Mouse (Mus musculus): ENCODE measurements around the gene Lin28a. TPM values are rescaled to one million over a fixed set of nuclear protein-coding genes. Genes with fewer than 3 reads are reported as not detected.
"Not testable (repeated sequence)": the region's sequence is repeated elsewhere in the genome, so short reads cannot be mapped to it uniquely, and the experiment has no call there.

Gene Lin28a
- total RNA-seq, 2 experiments from 2014 or later = 8.9 TPM; not detected in 1

DNA sequence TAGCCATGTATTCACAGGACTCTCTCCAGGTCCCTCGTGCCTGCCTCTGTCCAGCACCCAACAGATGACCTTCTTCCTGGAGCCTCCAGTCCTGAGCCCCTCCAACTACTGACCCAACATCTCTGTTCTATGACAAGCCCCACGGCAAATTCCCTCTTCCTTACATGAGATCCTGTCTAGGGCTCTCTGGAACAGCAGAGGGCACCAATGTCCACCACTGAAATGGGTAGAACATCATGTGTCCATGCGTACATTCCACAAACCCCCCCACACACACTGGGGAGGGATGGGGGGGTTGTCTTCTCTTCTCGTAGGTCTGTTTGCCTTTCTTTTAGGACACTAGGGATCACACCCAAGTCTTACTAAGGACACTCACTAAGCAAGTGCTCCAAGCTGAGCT, 28.6 kb downstream of the Lin28a start:
- no peak for ATAC-seq (replicated peaks; ENCODE audit: low FRiP score, poor library complexity, severe bottlenecking)

GRCm38 (mm10) chr4:133988289-133988688, 30.4 kb downstream of the Lin28a start:
- ATAC-seq (replicated peaks; ENCODE audit: low FRiP score, poor library complexity, severe bottlenecking) = not testable (repeated sequence)

DNA sequence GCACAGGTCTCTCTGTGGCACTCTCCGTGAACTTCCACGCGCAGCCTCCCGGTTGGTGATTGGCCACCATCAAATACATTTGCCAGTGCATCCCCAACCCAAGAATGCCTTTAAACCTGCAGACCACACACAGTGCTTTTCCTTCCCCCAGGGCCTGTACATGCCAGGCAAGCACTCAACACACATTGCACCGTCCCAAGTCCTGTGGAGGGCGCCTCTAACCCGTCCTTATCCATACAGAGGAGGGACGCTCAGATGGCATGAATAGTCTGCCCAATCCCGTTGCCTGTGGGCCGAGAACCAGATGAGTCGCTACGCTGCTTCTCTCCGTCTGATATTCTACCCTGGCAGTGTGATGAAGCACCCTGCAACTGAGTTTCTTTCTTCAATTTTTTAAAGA, 35.7 kb downstream of the Lin28a start:
- ATAC-seq (replicated peaks; ENCODE audit: low FRiP score, poor library complexity, severe bottlenecking) = no peak

DNA sequence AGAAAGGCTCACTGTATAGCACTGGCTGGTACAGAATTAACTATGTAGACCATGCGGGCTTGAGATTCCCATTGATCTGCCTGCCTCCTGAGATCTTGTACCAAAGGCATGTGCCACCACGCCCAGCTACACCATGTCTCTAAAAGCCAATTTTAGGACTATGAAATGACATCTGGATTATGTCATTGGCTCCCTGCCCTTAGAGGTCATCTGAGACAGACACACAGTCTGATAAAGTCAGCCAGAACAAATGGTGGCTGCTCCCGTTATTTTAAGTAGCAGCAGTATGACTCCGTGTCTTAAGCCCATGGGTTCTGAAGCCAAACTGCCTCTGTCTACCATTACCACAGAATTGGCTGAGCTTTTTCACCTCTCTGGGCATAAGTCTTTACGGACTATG, 38.1 kb downstream of the Lin28a start:
- no peak for ATAC-seq (replicated peaks; ENCODE audit: low FRiP score, poor library complexity, severe bottlenecking)

DNA sequence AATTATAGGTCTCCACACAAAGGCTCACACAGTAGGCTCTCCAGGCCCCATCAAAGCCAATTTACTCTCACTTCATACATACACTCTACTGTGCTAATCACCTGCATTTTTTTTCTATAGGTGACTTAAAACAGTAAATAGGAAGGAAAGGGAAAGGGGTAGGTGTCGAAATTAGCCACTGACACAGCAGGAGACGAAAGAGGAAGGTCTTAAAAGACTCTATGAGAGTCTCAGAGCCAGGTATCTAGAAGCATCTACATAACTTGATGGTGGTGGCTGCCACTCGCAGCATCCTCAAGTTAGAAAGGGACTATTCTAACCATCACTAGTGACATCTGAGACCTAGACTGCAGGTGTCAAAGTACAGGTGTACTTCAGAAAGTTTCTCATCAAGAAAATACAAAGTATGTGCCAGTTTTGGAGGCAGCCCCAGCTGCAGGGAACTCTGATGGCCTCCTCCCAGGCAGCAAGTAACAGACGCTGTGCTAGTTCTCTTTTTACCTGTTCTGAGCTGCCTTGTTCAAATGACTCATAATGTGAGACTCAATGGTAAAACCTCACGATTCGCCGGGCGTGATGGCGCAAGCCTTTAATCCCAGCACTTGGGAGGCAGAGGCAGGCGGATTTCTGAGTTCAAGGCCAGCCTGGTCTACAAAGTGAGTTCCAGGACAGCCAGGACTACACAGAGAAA, 40.5 kb downstream of the Lin28a start:
- no peak for ATAC-seq (replicated peaks; ENCODE audit: low FRiP score, poor library complexity, severe bottlenecking)

DNA sequence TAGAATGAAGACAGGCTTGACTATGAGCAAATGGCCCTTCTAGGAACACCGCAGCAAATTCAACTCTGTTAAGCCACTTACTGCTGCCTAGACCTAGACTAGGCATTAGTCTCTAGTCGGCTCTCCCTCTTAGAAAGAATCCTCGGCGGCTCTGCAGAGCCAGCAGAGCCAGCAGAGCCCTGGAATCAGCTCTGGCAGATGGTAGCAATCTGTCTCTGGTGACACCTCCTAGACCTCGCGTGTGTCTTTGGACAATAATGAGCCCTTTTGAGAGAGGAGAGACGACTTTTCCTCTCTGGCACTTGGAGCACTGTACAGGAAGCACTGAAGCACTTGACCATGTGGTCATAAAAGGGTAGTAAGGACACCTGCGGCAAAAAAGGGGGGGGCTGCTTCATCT, 46.9 kb downstream of the Lin28a start:
- ATAC-seq (replicated peaks; ENCODE audit: low FRiP score, poor library complexity, severe bottlenecking) = no peak

- no peak for ATAC-seq (replicated peaks; ENCODE audit: low FRiP score, poor library complexity, severe bottlenecking)
These were observed 47.8 kb downstream of the Lin28a start for GRCm38 (mm10) chr4:133970876-133971275.

- no peak for ATAC-seq (replicated peaks; ENCODE audit: low FRiP score, poor library complexity, severe bottlenecking)
These were observed 48.4 kb downstream of the Lin28a start for GRCm38 (mm10) chr4:133970196-133970595.

DNA sequence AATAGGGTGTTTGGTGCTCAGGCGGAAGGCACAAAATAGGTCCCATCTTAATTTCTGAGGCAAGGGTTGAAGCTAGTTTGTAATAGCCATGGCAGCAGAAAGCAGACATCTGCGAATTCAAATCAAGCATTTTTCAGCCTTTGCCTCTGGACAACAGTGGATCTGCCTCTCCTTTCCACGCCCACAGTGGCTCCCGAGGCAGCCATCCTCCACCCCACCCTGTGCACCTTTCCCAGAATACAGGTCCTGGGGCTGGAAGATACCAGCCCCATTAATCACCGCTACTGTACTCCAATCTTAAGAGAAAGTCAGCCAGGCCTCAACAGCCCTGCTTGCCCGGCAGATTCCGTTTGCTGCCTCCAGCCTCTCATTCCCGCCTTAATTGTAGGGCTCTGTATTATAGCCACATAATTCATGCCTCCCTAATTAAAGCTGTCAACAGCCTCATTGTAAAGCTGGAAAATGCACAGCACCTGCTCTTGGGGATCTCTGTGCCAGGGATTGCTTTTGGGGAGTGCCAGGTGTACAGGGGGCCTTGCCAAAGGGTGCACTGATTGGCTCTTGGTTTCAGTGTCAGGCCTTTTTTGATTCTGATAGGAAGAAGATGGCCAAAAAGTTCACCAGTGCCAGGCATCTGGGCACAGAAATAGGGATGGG, 49.4 kb downstream of the Lin28a start:
- no peak for ATAC-seq (replicated peaks; ENCODE audit: low FRiP score, poor library complexity, severe bottlenecking)

GRCm38 (mm10) chr4:133968150-133968921, 50.3 kb downstream of the Lin28a start, which contains the start of gene Hmgn2:
TSS of gene Hmgn2 (minus strand) at chr4:133968650.
- peak; percentile 50 for ATAC-seq (replicated peaks; ENCODE audit: low FRiP score, poor library complexity, severe bottlenecking)

GRCm38 (mm10) chr4:133967866-133968149, 50.8 kb downstream of the Lin28a start:
- ATAC-seq (replicated peaks; ENCODE audit: low FRiP score, poor library complexity, severe bottlenecking) = peak; percentile 56

GRCm38 (mm10) chr4:133967138-133967865, 51.3 kb downstream of the Lin28a start:
- peak; percentile 90 for ATAC-seq (replicated peaks; ENCODE audit: low FRiP score, poor library complexity, severe bottlenecking)

GRCm38 (mm10) chr4:133966271-133966940, 52.2 kb downstream of the Lin28a start:
- no peak; the same call in 1 of the 2 replicates for ATAC-seq (replicated peaks; ENCODE audit: low FRiP score, poor library complexity, severe bottlenecking)

DNA sequence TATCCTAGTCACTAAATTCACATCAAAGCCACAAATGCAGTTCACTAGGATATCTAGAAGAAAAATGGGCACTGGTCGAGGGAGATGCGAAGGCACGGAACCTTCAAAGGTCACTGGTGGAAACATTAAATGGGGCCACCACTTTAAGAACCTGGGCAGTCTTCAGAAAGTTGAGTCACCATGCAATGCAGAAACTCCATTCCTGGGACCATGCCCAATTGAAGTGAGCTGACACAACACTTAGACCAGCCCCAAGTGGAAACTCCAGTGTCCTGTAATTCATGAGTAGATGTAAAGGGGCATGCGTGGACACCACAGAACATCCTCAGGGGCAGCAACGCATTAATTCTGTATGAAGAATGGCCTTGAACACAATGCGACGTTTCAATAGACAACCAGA, 56.1 kb downstream of the Lin28a start:
- no peak for ATAC-seq (replicated peaks; ENCODE audit: low FRiP score, poor library complexity, severe bottlenecking)

DNA sequence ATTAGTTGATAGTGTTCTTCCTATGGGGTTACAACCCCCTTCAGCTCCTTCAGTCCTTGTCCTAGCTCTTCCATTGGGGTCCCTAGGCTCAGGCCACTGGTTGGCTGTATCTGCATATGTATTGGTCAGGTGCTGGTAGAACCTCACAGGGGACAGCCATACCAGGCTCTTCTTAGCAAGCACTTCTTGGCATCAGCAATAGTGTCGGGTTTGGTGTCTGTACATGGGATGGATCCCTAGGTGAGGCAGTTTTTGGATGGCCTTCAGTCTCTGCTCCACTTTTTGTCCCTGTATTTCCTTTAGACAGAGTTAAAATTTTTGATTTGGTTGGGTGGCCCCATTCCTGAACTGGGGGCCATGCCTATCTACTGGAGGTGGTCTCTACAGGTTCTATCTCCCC, 59.8 kb downstream of the Lin28a start:
- no peak for ATAC-seq (replicated peaks; ENCODE audit: low FRiP score, poor library complexity, severe bottlenecking)

- ATAC-seq (replicated peaks; ENCODE audit: low FRiP score, poor library complexity, severe bottlenecking) = no peak
These were observed 62.3 kb downstream of the Lin28a start for GRCm38 (mm10) chr4:133956358-133956757.
